Mouse (Mus musculus): Measurements from ENCODE around the gene Zfp26. TPM values are rescaled to one million over a fixed set of nuclear protein-coding genes. Genes with fewer than 3 reads are reported as not detected.

Zfp26 gene
- 32.1 and 36.5 TPM in 2 replicates for polyA plus RNA-seq (2016; fragmentation: Nextera tagmentation; extraction: Ambion mirVana)

- no peaks in the 10 kb centered on the region for H3K9me3 ChIP-seq
- peak within 1 kb of the TSS; percentile 72 for H3K4me3 ChIP-seq (replicated peaks)
- under 1% methylated on average over 48 of the region's 48 CpGs for WGBS
- peak within 1 kb of the TSS; percentile 87 for H3K27ac ChIP-seq
- H3K9ac ChIP-seq, result peak within 1 kb of the TSS; percentile 76
- peaks cover 26% of the 10 kb centered on the region for H3K36me3 ChIP-seq (replicated peaks)
- peak within 1 kb of the TSS; percentile 89 for H3K4me2 ChIP-seq
- ATAC-seq (ENCODE audit: low FRiP score), result peak; percentile 93
- H3K27me3 ChIP-seq, result 0 out of 2 replicates have a peak, but pooled peaks cover 3% of the 10 kb centered on the region
- peaks cover 16% of the 10 kb centered on the region for H3K4me1 ChIP-seq
These were observed at the start of gene Zfp26 for GRCm38 (mm10) chr9:20459377-20460317. TSS of gene Zfp26 (minus strand) at chr9:20460162.

DNA sequence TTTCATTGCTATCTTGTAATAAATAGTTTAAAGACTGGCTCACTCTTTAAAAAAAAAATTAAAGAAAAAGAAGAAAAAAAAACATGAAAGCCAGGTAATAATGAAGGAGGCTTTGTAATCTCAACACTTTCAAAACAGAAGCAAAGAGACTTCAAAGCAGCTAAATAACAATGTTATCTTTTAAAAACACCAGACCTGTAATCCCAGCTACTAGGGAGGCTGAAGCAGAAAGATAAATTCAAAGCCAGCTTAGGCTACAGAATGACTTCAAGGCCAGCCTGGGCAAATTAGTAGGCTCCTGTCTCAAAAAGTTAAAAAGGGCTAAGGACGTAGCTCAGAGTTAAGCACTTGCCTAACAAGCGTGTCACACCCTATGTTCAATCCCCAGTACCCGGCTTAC lies 49.7 kb upstream of the Zfp26 start:
- 86% methylated on average over 3 of the region's 3 CpGs for WGBS
- Histone ChIP-seq H3K36me3 (replicated peaks) (peaks cover 72% of the 10 kb centered on the region), H3K27me3 (no peaks in the 10 kb centered on the region)

DNA sequence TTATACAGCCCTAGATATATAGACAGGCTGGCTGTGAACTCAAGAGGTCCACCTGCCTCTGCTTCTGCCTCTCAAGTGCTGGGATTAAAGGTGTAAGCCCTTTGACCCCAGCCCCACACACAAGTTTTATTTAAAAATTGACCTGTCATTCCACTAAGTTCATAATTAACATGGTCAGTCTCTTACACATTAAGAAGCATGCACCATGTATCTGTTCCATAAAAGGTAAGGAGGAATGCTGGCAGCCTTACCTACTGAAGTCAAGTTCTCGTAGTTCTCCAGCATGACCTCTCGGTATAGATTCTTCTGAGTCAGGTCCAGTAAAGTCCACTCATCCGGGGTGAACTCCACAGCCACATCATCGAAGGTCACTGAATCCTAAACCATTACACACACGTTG lies 44.8 kb upstream of the Zfp26 start:
- WGBS, result 91% methylated on average over 5 of the region's 5 CpGs
- no peak for ATAC-seq (ENCODE audit: low FRiP score)
- H3K36me3 ChIP-seq (replicated peaks), result peaks cover 75% of the 10 kb centered on the region
- H3K4me2 ChIP-seq, result no peak overlapping the region
- no peaks in the 10 kb centered on the region for H3K4me1 ChIP-seq
- H3K9me3 ChIP-seq, result no peaks in the 10 kb centered on the region
- no peak overlapping the region for H3K27ac ChIP-seq
- no peaks in the 10 kb centered on the region for H3K27me3 ChIP-seq
- H3K4me3 ChIP-seq (replicated peaks), result no peak overlapping the region
- no peak overlapping the region for H3K9ac ChIP-seq

More for the DNA sequence above, 49.7 kb upstream of the Zfp26 start:
- peaks cover 20% of the 10 kb centered on the region for H3K4me1 ChIP-seq
- no peak overlapping the region for H3K4me3 ChIP-seq (replicated peaks)
- no peaks in the 10 kb centered on the region for H3K9me3 ChIP-seq
- H3K27ac ChIP-seq, result no peak overlapping the region
- no peak for ATAC-seq (ENCODE audit: low FRiP score)
- no peak overlapping the region for H3K4me2 ChIP-seq
- no peak overlapping the region for H3K9ac ChIP-seq

GRCm38 (mm10) chr9:20493281-20493680 lies 33.3 kb upstream of the Zfp26 start:
- Histone ChIP-seq H3K27ac (peak overlapping the region; percentile 95), H3K4me1 (peaks cover 35% of the 10 kb centered on the region), H3K4me2 (peak overlapping the region; percentile 75), H3K4me3 (replicated peaks) (peak overlapping the region; percentile 92), H3K9ac (peak overlapping the region; percentile 93), H3K27me3 (no peaks in the 10 kb centered on the region), H3K9me3 (no peaks in the 10 kb centered on the region), H3K36me3 (replicated peaks) (peaks cover 28% of the 10 kb centered on the region)
- no peak for ATAC-seq (ENCODE audit: low FRiP score)
- WGBS, result 8% methylated on average over 9 of the region's 9 CpGs

DNA sequence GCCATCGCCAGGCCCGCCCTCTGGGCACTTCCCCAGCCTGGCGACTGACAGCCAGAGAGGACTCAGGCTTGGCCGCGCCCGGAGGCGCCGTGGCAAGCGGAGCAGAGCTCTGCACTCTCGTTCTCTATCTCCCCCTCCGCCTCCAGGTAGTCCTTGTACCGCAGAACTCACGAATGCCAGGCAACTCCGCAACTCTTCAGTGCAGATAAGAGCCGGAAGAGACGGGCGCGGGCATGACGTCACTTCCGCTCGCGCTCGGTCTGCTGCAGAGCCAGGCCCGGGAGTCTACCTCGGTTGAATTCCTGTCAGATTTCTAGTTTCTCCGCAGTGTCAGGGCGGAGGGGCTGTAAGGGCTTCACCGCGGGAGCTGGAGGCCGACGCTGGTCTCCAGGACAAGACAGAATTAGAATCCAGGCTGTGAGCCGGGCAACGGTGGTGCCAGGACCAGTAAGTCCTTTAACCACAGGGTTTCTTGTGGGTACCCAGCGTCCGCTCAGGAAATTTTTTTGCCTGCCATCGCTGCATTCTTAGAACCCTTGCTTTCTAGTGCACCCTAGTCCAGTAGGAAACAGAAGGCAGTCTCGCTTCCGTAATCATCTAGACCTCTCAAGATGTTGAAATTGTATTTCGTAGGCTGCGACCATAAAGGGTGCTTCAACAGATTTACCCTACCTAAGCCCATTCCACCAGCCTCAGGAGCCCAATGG lies 32.7 kb upstream of the Zfp26 start, which contains the start of gene Zfp426:
Zfp426 (minus strand) TSS at position 220 of the 707 bp plus-strand sequence.
- Histone ChIP-seq H3K9me3 (no peaks in the 10 kb centered on the region), H3K9ac (peak within 1 kb of the TSS; percentile 93), H3K27me3 (no peaks in the 10 kb centered on the region), H3K4me1 (peaks cover 35% of the 10 kb centered on the region), H3K27ac (peak within 1 kb of the TSS; percentile 95), H3K4me2 (peak within 1 kb of the TSS; percentile 75), H3K36me3 (replicated peaks) (peaks cover 22% of the 10 kb centered on the region), H3K4me3 (replicated peaks) (peak within 1 kb of the TSS; percentile 92)
- WGBS, result 1% methylated on average over 40 of the region's 40 CpGs
- peak; percentile 97 for ATAC-seq (ENCODE audit: low FRiP score)

- peak overlapping the region; percentile 93 for H3K9ac ChIP-seq
- H3K36me3 ChIP-seq (replicated peaks), result peaks cover 16% of the 10 kb centered on the region
- WGBS, result 14% methylated on average over 20 of the region's 20 CpGs
- ATAC-seq (ENCODE audit: low FRiP score), result no peak
- H3K4me2 ChIP-seq, result peak overlapping the region; percentile 75
- peak overlapping the region; percentile 92 for H3K4me3 ChIP-seq (replicated peaks)
- H3K27ac ChIP-seq, result peak overlapping the region; percentile 95
- H3K9me3 ChIP-seq, result no peaks in the 10 kb centered on the region
- peaks cover 35% of the 10 kb centered on the region for H3K4me1 ChIP-seq
- H3K27me3 ChIP-seq, result no peaks in the 10 kb centered on the region
These were observed 32.0 kb upstream of the Zfp26 start for GRCm38 (mm10) chr9:20491858-20492526.

- Histone ChIP-seq H3K4me1 (peaks cover 35% of the 10 kb centered on the region), H3K27ac (no peak overlapping the region), H3K9me3 (no peaks in the 10 kb centered on the region), H3K4me3 (replicated peaks) (no peak overlapping the region), H3K27me3 (no peaks in the 10 kb centered on the region), H3K4me2 (no peak overlapping the region), H3K9ac (no peak overlapping the region), H3K36me3 (replicated peaks) (peaks cover 22% of the 10 kb centered on the region)
- WGBS, result 90% methylated on average over 5 of the region's 5 CpGs
- no peak for ATAC-seq (ENCODE audit: low FRiP score)
These were observed 29.6 kb upstream of the Zfp26 start for GRCm38 (mm10) chr9:20489536-20489935.

- no peak for ATAC-seq (ENCODE audit: low FRiP score)
- no peaks in the 10 kb centered on the region for H3K27me3 ChIP-seq
- peaks cover 76% of the 10 kb centered on the region for H3K36me3 ChIP-seq (replicated peaks)
- H3K9ac ChIP-seq, result no peak overlapping the region
- H3K27ac ChIP-seq, result no peak overlapping the region
- no peak overlapping the region for H3K4me3 ChIP-seq (replicated peaks)
- 92% methylated on average over 5 of the region's 5 CpGs for WGBS
- H3K4me2 ChIP-seq, result no peak overlapping the region
- no peaks in the 10 kb centered on the region for H3K9me3 ChIP-seq
- H3K4me1 ChIP-seq, result no peaks in the 10 kb centered on the region
These were observed 19.4 kb upstream of the Zfp26 start for GRCm38 (mm10) chr9:20479396-20479795.

DNA sequence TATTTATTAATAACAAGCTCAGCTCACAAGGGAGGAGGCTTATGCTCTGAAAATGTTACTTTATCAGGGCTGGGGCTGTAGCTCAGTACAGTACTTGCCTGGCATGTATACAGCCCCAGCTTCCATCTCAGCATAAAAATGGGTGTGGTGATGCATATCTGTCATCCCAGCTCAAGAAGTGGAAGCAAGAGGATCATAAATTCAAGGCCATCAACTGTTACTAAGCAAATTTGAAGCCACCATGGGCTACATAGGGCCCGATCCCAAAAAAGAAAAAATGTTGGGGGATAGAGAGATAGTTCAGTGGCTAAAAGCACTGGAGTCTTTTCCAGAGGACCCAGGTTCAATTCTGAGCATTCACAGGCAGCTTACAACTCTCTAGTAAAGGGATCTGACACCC lies 16.7 kb upstream of the Zfp26 start:
- H3K9me3 ChIP-seq, result no peaks in the 10 kb centered on the region
- no peaks in the 10 kb centered on the region for H3K4me1 ChIP-seq
- H3K27ac ChIP-seq, result no peak overlapping the region
- H3K4me3 ChIP-seq (replicated peaks), result no peak overlapping the region
- H3K36me3 ChIP-seq (replicated peaks), result peaks cover 77% of the 10 kb centered on the region
- 86% methylated on average over 1 of the region's 1 CpGs for WGBS
- H3K27me3 ChIP-seq, result no peaks in the 10 kb centered on the region
- H3K9ac ChIP-seq, result no peak overlapping the region
- no peak overlapping the region for H3K4me2 ChIP-seq
- no peak for ATAC-seq (ENCODE audit: low FRiP score)

DNA sequence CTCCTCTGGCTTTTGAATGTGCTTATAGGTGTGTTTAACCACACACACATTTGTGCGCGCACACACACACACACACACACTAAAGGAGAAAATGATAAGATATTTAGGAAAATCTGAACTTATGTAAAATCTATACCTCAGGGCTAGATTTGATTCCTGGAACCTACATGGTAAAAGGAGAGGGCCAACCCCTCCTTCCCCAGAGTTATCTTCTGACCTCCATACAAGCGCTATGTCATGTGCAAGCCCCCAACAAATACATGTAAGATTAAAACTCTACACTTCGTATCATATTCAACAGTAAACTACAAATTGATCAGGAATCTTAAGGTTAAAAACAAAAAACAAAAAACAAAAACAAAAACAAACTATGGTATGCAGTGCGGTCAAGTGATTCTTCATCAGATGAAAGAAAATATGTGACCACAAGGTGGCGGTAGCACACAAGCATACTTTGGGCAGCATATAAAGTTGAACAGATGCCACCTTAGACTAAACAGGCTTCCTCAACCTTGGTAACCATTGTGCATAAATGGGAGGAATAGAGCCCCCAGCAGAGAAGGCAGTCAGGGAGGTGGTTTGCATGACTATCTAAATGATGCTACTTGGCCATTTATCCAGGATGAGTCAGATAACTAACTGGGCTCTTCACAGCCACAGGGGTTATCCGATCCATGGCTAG lies 6.9 kb upstream of the Zfp26 start:
- peak; percentile 61; the same call in 1 of the 2 replicates for ATAC-seq (ENCODE audit: low FRiP score)
- Histone ChIP-seq H3K27ac (no peak overlapping the region), H3K9me3 (peaks cover 10% of the 10 kb centered on the region; the same call in 1 of the 2 replicates), H3K4me2 (no peak overlapping the region), H3K9ac (no peak overlapping the region), H3K4me1 (no peaks in the 10 kb centered on the region), H3K27me3 (0 out of 2 replicates have a peak, but pooled peaks cover 3% of the 10 kb centered on the region), H3K4me3 (replicated peaks) (no peak overlapping the region), H3K36me3 (replicated peaks) (peaks cover 32% of the 10 kb centered on the region)
- WGBS, result 58% methylated on average over 7 of the region's 7 CpGs

DNA sequence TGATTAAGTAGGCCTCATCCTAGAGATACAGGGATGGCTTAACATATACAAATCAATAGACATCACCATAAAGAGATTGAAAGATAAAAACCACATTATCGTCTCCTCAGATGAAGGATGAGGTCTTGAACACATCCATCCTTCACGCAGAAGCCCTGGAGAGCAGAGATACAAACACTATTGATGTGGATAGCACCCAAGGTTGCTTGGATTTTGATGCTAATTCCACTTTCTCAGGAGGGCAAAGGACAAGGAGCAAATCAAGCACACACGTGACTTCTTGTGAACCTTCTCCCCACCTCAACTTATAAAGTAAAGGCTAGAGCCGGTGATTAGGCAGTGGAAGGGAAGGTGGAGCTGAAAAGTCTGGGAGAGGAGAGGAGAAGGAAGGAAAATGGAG lies 6.3 kb downstream of the Zfp26 start:
- no peak for ATAC-seq (ENCODE audit: low FRiP score)
- H3K4me2 ChIP-seq, result no peak overlapping the region
- no peaks in the 10 kb centered on the region for H3K9me3 ChIP-seq
- no peaks in the 10 kb centered on the region for H3K27me3 ChIP-seq
- peaks cover 52% of the 10 kb centered on the region for H3K36me3 ChIP-seq (replicated peaks)
- peaks cover 7% of the 10 kb centered on the region for H3K4me1 ChIP-seq
- WGBS, result 90% methylated on average over 4 of the region's 4 CpGs
- H3K4me3 ChIP-seq (replicated peaks), result no peak overlapping the region
- H3K27ac ChIP-seq, result no peak overlapping the region
- no peak overlapping the region for H3K9ac ChIP-seq
